In the genomic region with DNA sequence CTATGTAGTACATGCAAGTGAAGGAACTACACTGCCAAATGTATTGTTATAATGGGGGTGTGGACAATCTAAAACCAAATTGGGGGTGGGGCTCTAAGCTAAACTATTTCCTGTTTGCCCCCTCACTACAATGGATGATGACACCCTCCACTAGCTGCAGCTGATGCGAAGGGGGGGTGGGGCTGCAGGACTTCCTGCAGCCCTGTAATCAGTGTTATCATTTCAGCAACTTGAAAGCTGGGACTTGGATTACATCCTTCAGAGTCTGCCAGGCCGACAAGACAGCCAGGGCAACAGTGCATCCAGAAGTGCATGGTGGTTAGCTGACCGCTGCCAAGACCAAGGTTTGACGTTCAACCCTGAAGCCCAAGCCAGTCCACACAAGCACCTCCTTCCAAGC, we compare ENCODE assay signal across 20 mouse cellular contexts. TPM values are rescaled to one million over a fixed set of nuclear protein-coding genes. Genes with fewer than 3 reads are reported as not detected.
A peak's percentile ranks its signal among the peaks of the same experiment; 100 is the strongest.
DNase-seq lines count a peak whose midpoint lies in the region; ATAC-seq and TF ChIP-seq lines count a peak whose summit lies in the region.
"Had no signal": no experiment of that assay in that cellular context is flagged by ENCODE, and none has a peak within 500 bp of the region (broad histone marks: within the 10 kb centered on the region; RNA-seq: fewer than 3 reads in every experiment).

No protein-coding gene starts in this region.

- H3K4me2 ChIP-seq in heart, embryonic 15.5 days, result no peak overlapping the region
- H3K4me2 ChIP-seq: embryonic facial prominence, embryonic 15.5 days; liver, embryonic 13.5 days had no signal

- DNase-seq in heart, embryonic 10.5 days (ENCODE audit: low spot score), result no peak
- DNase-seq in thymus, postnatal 14 days, result peak; percentile 32
- no peak for DNase-seq in thymus, postnatal 25 days
- DNase-seq in kidney, postnatal 4 days, result peak; percentile 20 to 56
- peak; percentile 65 to 81 for DNase-seq in lung, postnatal 4 days
- no peak for DNase-seq in layer of hippocampus, adult 2 months (ENCODE audit: low spot score in 2 of 2)
- no peak for DNase-seq in urinary bladder, adult 2 months (ENCODE audit: low spot score)
- DNase-seq: adrenal gland, adult 8-10 months; cerebellum, postnatal 36 days; gastrocnemius, postnatal 10 days; liver, embryonic 13.5 days; right cerebral cortex, postnatal 14 days had no signal

- 0 out of 2 replicates have a peak overlapping the region, but pooled peaks have one; percentile 4 for H3K27ac ChIP-seq in heart, embryonic 15.5 days
- no peak overlapping the region for H3K27ac ChIP-seq in heart, embryonic 10.5 days
- no peak overlapping the region for H3K27ac ChIP-seq in layer of hippocampus, adult 2 months
- H3K27ac ChIP-seq: embryonic facial prominence, embryonic 15.5 days; liver, embryonic 13.5 days; midbrain, embryonic 10.5 days had no signal

- H3K9me3 ChIP-seq in heart, embryonic 15.5 days (replicated peaks), result no peaks in the 10 kb centered on the region
- no peaks in the 10 kb centered on the region for H3K9me3 ChIP-seq in heart, embryonic 10.5 days
- H3K9me3 ChIP-seq: embryonic facial prominence, embryonic 15.5 days; liver, embryonic 13.5 days; midbrain, embryonic 10.5 days had no signal

- 0 out of 2 replicates have a peak, but pooled peaks cover 6% of the 10 kb centered on the region for H3K4me1 ChIP-seq in heart, embryonic 15.5 days (replicated peaks)
- no peaks in the 10 kb centered on the region for H3K4me1 ChIP-seq in heart, embryonic 10.5 days
- H3K4me1 ChIP-seq: embryonic facial prominence, embryonic 15.5 days; liver, embryonic 13.5 days; midbrain, embryonic 10.5 days had no signal

- no peaks in the 10 kb centered on the region for H3K36me3 ChIP-seq in heart, embryonic 15.5 days
- H3K36me3 ChIP-seq in heart, embryonic 10.5 days, result no peaks in the 10 kb centered on the region; the same call in 1 of the 2 replicates
- H3K36me3 ChIP-seq: embryonic facial prominence, embryonic 15.5 days; liver, embryonic 13.5 days had no signal

- no peaks in the 10 kb centered on the region for H3K27me3 ChIP-seq in heart, embryonic 15.5 days
- H3K27me3 ChIP-seq in heart, embryonic 10.5 days (ENCODE audit: insufficient read depth, poor library complexity, severe bottlenecking), result no peaks in the 10 kb centered on the region
- H3K27me3 ChIP-seq: embryonic facial prominence, embryonic 15.5 days; liver, embryonic 13.5 days; Patski had no signal

- 44% methylated on average over 4 of the region's 4 CpGs for WGBS in heart, embryonic 15.5 days
- 54% methylated on average over 4 of the region's 4 CpGs for WGBS in heart, embryonic 10.5 days

- no peak for TF ChIP-seq CTCF in layer of hippocampus, adult 2 months (conservative IDR thresholded peaks at IDR 0.05)

- no peak overlapping the region for H3K4me3 ChIP-seq in heart, embryonic 15.5 days
- no peak overlapping the region for H3K4me3 ChIP-seq in heart, embryonic 10.5 days
- no peak overlapping the region for H3K4me3 ChIP-seq in layer of hippocampus, adult 2 months
- H3K4me3 ChIP-seq: embryonic facial prominence, embryonic 15.5 days; liver, embryonic 13.5 days; midbrain, embryonic 10.5 days had no signal

- H3K9ac ChIP-seq in heart, embryonic 15.5 days, result no peak overlapping the region
- H3K9ac ChIP-seq: embryonic facial prominence, embryonic 15.5 days; liver, embryonic 13.5 days had no signal

- no peak for ATAC-seq in heart, embryonic 15.5 days (replicated peaks; ENCODE audit: insufficient number of reproducible peaks, insufficient read depth, low FRiP score, low read depth)
- ATAC-seq: forebrain, embryonic 14.5 days; Patski had no signal

RNA-seq across cellular contexts. Expression of a gene that starts 7.6 kb away (rescaled TPM):
- 29.4 and 41.2 TPM in 2 replicates for polyA plus RNA-seq in heart, embryonic 15.5 days (2015; fragmentation: Nextera tagmentation; extraction: Ambion mirVana)
- polyA plus RNA-seq in heart, embryonic 10.5 days (2016; fragmentation: Nextera tagmentation; extraction: Ambion mirVana), result 38.5 and 44.4 TPM in 2 replicates
- 10 to 100 TPM; 75.8 to 98.0 TPM for total RNA-seq in layer of hippocampus, adult 2 months (2021)
- polyA plus RNA-seq in urinary bladder, adult 2 months (2012; rRNA removed), result 56.9 and 77.5 TPM in 2 replicates

RNA-seq across cellular contexts. Expression of a gene that starts 26.0 kb away (rescaled TPM):
- polyA plus RNA-seq in heart, embryonic 15.5 days (2015; fragmentation: Nextera tagmentation; extraction: Ambion mirVana), result not detected in 2 replicates
- polyA plus RNA-seq in heart, embryonic 10.5 days (2016; fragmentation: Nextera tagmentation; extraction: Ambion mirVana), result not detected in 2 replicates
- not detected for total RNA-seq in layer of hippocampus, adult 2 months (2021)
- polyA plus RNA-seq in urinary bladder, adult 2 months (2012; rRNA removed), result 0.19 and 0.21 TPM in 2 replicates
- total RNA-seq: adrenal gland, adult 8-10 months; gastrocnemius, postnatal 10 days; left cerebral cortex, postnatal 14 days had no signal
- polyA plus RNA-seq: embryonic facial prominence, embryonic 15.5 days; forebrain, embryonic 14.5 days; hindbrain, embryonic 11.5 days; liver, embryonic 13.5 days; midbrain, embryonic 10.5 days; stomach, embryonic 14.5 days had no signal

RNA-seq across cellular contexts. Expression of a gene that starts 33.1 kb away (rescaled TPM):
- 97.4 and 122 TPM in 2 replicates for polyA plus RNA-seq in heart, embryonic 15.5 days (2015; fragmentation: Nextera tagmentation; extraction: Ambion mirVana)
- 111 and 125 TPM in 2 replicates for polyA plus RNA-seq in heart, embryonic 10.5 days (2016; fragmentation: Nextera tagmentation; extraction: Ambion mirVana)
- 10 to 100 TPM; 79.1 to 79.6 TPM for total RNA-seq in layer of hippocampus, adult 2 months (2021)
- 59.9 and 64.6 TPM in 2 replicates for polyA plus RNA-seq in urinary bladder, adult 2 months (2012; rRNA removed)

RNA-seq across cellular contexts. Expression of a gene that starts 35.5 kb away (rescaled TPM):
- polyA plus RNA-seq in heart, embryonic 15.5 days (2015; fragmentation: Nextera tagmentation; extraction: Ambion mirVana), result 3.3 and 5.9 TPM in 2 replicates
- 3.0 and 4.2 TPM in 2 replicates for polyA plus RNA-seq in heart, embryonic 10.5 days (2016; fragmentation: Nextera tagmentation; extraction: Ambion mirVana)
- not detected for total RNA-seq in layer of hippocampus, adult 2 months (2021)
- 72.4 and 92.6 TPM in 2 replicates for polyA plus RNA-seq in urinary bladder, adult 2 months (2012; rRNA removed)
- total RNA-seq: adrenal gland, adult 8-10 months; gastrocnemius, postnatal 10 days; left cerebral cortex, postnatal 14 days had no signal
- polyA plus RNA-seq: Patski had no signal

RNA-seq across cellular contexts. Expression of a gene that starts 41.7 kb away (rescaled TPM):
- 46.9 and 57.0 TPM in 2 replicates for polyA plus RNA-seq in heart, embryonic 15.5 days (2015; fragmentation: Nextera tagmentation; extraction: Ambion mirVana)
- polyA plus RNA-seq in heart, embryonic 10.5 days (2016; fragmentation: Nextera tagmentation; extraction: Ambion mirVana), result 55.5 and 57.4 TPM in 2 replicates
- total RNA-seq in layer of hippocampus, adult 2 months (2021), result 100 to 1,000 TPM; 394 to 420 TPM
- 59.9 and 64.7 TPM in 2 replicates for polyA plus RNA-seq in urinary bladder, adult 2 months (2012; rRNA removed)

Comparison
In these comparisons a context has a peak if more than half of its experiments do, and no peak if none do; other contexts are left out.
1. DNase-seq: peak in thymus, postnatal 14 days (single experiment), kidney, postnatal 4 days (2 of 2) and lung, postnatal 4 days (2 of 2); none in heart, embryonic 10.5 days (single experiment), thymus, postnatal 25 days (single experiment), layer of hippocampus, adult 2 months (0 of 2) and urinary bladder, adult 2 months (single experiment).